Mouse (Mus musculus) ES-Bruce4 (cell line): ENCODE data around the gene Acta2. TPM values are rescaled to one million over a fixed set of nuclear protein-coding genes. Genes with fewer than 3 reads are reported as not detected.

Source experiments
- H3K27ac ChIP-seq: 2 replicates; pipeline ENCODE4 v1.5.1; 2012; ENCODE audit warnings: low read length, inconsistent platforms; ENCODE audit not compliant: insufficient read depth
- H3K27me3 ChIP-seq: 2 replicates; pipeline ENCODE4 v1.6.1; 2012; ENCODE audit warnings: mild to moderate bottlenecking, low read length, inconsistent platforms; ENCODE audit not compliant: control insufficient read depth, poor library complexity, insufficient read depth, severe bottlenecking
- H3K36me3 ChIP-seq: 2 replicates; pipeline ENCODE4 v1.6.1; 2012; ENCODE audit warnings: inconsistent platforms, mild to moderate bottlenecking, low read length, moderate library complexity; ENCODE audit not compliant: control insufficient read depth, poor library complexity, insufficient read depth, severe bottlenecking
- H3K4me1 ChIP-seq: one replicate; pipeline ENCODE4 v1.8.1; 2011; ENCODE audit warnings: low read length; ENCODE audit not compliant: control insufficient read depth, insufficient read depth
- H3K4me3 ChIP-seq: 2 replicates; pipeline ENCODE4 v1.5.1; 2011; ENCODE audit warnings: low read depth, mild to moderate bottlenecking, low read length
- H3K9ac ChIP-seq: 2 replicates; pipeline ENCODE4 v1.6.1; 2012; ENCODE audit warnings: low read depth, mild to moderate bottlenecking, inconsistent platforms; ENCODE audit not compliant: poor library complexity, severe bottlenecking
- H3K9me3 ChIP-seq: replicated peaks from 2 replicates; pipeline ENCODE4 v1.6.1; 2012; ENCODE audit warnings: mild to moderate bottlenecking, low read length, inconsistent platforms; ENCODE audit not compliant: control insufficient read depth, poor library complexity, insufficient read depth, severe bottlenecking
- CTCF ChIP-seq: IDR thresholded peaks from one replicate; pipeline ENCODE4 v1.8.1; 2011; ENCODE audit warnings: low read depth, low read length
- EP300 ChIP-seq: IDR thresholded peaks from 2 replicates; pipeline ENCODE4 v1.6.1; 2011; ENCODE audit warnings: low read depth, low read length; ENCODE audit not compliant: insufficient read depth
- POLR2A ChIP-seq: IDR thresholded peaks from one replicate; pipeline ENCODE4 v1.8.1; 2011; ENCODE audit warnings: low read length; ENCODE audit not compliant: insufficient read depth
- polyA plus RNA-seq: library from polyadenylated mRNA; stranded (reverse); fragments of >200 nt; gene quantifications from 2 replicates; pipeline ENCODE4 v1.2.4, GENCODE M21; 2011; ENCODE audit warnings: low read depth; ENCODE audit not compliant: missing spikeins, insufficient read depth, insufficient read length

The Acta2 gene
- polyA plus RNA-seq, 1 experiment = 44.1 TPM

DNA sequence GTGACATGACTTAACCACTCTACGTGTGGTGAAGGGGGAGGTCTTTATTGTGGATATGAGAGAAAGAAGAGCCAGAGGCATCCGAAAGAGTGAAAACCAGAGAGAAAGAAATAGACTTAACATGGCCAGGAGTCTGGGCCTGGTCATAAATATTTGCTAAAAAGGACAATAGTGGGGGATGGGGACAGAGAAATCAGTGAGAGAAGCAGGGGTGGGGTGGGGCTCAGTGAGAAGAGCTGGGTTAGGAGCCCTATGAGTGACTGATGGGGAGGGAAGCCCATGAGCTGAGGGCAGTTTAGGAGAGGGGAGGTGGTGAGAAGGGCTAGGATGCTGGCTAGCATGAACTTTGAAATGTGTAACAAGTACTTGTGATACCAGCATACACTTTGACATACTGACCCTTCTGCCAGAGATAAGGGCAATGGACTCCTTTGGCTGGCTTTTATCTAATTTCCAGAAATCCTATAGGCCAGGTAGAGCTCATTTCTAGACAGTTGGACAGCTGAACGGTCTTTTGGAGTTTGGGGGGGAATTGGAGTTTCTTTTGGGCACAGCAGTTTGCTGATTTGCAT lies 38.1 kb upstream of the Acta2 start:
- TF ChIP-seq EP300 (no peak), CTCF (no peak), POLR2A (no peak)
- Histone ChIP-seq H3K4me1 (no peaks in the 10 kb centered on the region), H3K27ac (no peak overlapping the region), H3K9me3 (no peaks in the 10 kb centered on the region), H3K4me3 (no peak overlapping the region), H3K36me3 (no peaks in the 10 kb centered on the region), H3K9ac (no peak overlapping the region), H3K27me3 (0 out of 2 replicates have a peak, but pooled peaks cover 1% of the 10 kb centered on the region)

DNA sequence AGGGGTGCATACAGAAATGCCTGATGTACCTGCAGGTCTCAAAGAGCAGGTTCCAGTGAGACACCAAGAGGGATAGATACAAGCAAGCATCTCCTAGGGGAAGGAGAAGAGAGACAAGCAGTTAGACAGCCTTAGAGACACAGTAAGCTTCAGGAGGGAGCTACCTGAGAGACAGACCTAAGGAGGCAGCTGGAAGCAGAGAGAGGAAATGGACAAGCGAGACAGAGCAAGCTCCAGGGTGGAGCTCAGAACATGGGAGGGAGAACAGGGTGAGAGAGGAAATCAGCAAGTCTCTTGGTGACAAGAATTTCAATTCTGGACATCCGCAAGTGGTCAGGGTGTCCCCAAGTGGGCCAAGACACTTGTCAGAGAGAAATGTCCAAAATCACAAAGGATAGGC lies 37.3 kb upstream of the Acta2 start:
- TF ChIP-seq POLR2A (no peak), EP300 (no peak)
- Histone ChIP-seq H3K27me3 (0 out of 2 replicates have a peak, but pooled peaks cover 1% of the 10 kb centered on the region), H3K4me1 (no peaks in the 10 kb centered on the region), H3K9ac (no peak overlapping the region), H3K9me3 (no peaks in the 10 kb centered on the region), H3K4me3 (no peak overlapping the region), H3K27ac (no peak overlapping the region), H3K36me3 (no peaks in the 10 kb centered on the region)

DNA sequence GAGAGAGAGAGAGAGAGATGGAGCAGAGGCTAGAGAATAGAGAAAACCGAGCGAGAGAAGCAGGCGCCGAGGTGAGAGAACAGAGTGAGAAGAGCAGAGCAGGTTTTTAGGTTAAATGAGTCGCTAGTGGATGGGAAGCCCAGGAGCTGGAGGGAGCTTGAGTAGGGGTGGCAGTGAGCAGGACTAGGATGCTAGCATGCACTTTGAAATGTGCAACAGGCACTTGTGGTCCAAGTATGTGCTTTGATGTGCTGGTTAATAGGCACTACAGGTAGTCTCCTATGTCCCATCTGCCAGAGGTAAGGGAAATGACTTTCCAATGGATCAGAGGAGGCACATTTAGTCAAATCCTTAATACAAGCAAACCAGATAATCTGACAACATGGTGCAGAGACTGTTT lies 36.6 kb upstream of the Acta2 start:
- no peak for TF ChIP-seq EP300
- TF ChIP-seq POLR2A = no peak
- no peak for TF ChIP-seq CTCF

DNA sequence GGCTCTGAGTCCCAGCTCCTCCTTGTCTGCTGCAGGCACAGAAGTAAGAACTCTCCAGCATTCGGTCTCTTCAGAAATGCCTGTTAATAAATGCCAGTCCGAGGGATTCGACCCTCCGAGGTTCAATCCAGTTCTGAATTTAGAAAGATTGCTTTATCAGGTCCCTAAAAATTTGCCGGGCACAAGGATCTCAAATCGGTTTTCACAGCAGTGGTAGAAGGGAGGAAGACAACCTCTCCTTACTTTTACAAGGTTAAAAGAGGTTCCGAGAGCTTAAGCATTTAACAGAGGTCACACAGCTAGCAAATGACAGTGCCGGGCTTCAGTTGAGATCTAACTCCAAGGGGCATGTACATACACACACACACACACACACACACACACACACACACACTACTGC lies 36.0 kb upstream of the Acta2 start:
- Histone ChIP-seq H3K4me1 (no peaks in the 10 kb centered on the region), H3K27ac (no peak overlapping the region), H3K9ac (0 out of 2 replicates have a peak overlapping the region, but pooled peaks have one; percentile 41), H3K9me3 (no peaks in the 10 kb centered on the region), H3K36me3 (no peaks in the 10 kb centered on the region), H3K27me3 (0 out of 2 replicates have a peak, but pooled peaks cover 1% of the 10 kb centered on the region), H3K4me3 (no peak overlapping the region)
- TF ChIP-seq EP300 (no peak), CTCF (no peak), POLR2A (no peak)

More for the DNA sequence above, 36.6 kb upstream of the Acta2 start:
- Histone ChIP-seq H3K4me3 (no peak overlapping the region), H3K36me3 (no peaks in the 10 kb centered on the region), H3K27ac (no peak overlapping the region), H3K4me1 (no peaks in the 10 kb centered on the region), H3K27me3 (0 out of 2 replicates have a peak, but pooled peaks cover 1% of the 10 kb centered on the region), H3K9ac (no peak overlapping the region), H3K9me3 (no peaks in the 10 kb centered on the region)

DNA sequence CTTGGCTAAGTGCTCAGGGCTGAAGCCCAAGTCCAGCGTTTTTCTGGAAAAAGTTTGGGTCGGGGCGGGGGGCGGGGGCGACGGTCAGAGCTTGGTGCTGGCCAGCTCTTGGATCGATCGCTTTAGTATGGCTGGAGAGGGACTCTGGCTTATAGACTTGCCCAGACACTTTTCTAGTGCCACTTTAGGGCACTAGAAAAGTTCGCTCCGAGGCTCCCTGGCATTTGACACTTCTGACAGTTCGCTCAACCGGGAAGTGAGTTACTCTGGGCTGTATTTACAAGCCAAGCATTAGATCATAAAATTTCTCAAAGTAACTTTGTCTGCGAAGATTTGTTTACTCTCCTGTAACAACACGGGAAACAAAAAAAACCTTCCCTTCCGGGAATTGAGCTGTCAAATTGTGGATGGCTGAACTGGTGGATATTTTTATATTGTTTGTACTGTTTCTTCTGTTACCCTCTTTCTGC lies 35.5 kb upstream of the Acta2 start:
- Histone ChIP-seq H3K36me3 (no peaks in the 10 kb centered on the region), H3K9ac (peak overlapping the region; percentile 41; the same call in 1 of the 2 replicates), H3K9me3 (no peaks in the 10 kb centered on the region), H3K27me3 (0 out of 2 replicates have a peak, but pooled peaks cover 1% of the 10 kb centered on the region), H3K27ac (no peak overlapping the region), H3K4me3 (peak overlapping the region; percentile 26), H3K4me1 (no peaks in the 10 kb centered on the region)
- TF ChIP-seq POLR2A (no peak), CTCF (no peak), EP300 (no peak)

DNA sequence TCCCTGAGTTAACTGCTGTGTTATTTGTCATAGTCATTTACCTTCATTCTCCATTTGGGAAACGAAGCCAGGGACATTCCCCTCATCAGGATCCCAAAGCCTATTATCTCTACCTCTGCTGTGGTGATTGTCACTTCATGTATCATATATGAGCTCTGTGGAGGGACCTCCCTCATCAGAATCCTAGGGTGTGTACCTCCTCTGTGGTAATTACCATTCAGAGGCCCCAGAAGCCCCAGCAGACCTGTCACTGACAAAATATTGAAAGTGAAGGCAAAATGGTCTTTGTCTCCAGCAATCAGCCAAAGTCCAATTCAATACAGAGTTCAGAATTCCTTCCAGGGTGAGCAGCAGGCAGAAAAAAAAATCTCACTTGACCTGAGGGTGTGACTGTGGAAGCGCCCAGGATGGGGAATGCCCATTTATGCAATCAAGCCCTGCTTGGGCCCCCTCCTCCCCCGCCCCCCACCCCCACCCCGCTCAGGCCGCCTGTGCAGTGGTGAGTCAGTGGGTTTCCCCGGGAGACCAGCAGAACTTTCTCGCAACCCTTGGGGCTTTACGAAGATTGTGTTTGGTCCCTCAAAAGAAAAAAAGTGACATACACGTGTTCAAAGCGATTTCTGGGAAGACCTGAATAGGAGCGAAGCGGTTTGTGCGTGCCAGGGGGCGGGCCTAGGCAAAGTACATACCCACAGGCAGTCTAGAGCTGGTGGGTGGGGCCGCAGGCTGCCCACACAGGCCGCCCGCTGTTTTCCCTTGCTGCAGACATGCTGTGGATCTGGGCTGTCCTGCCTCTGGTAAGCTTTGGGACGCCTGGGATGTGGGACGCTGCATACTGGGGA lies 34.8 kb upstream of the Acta2 start, which contains the start of gene Fas:
Gene Fas, plus strand, starts transcription at position 719 of the 842 bp plus-strand sequence.
- Histone ChIP-seq H3K36me3 (no peaks in the 10 kb centered on the region), H3K27ac (no peak within 1 kb of the TSS)
- no peak for TF ChIP-seq POLR2A
- no peak for TF ChIP-seq CTCF

More for the DNA sequence above, 34.8 kb upstream of the Acta2 start, which contains the start of gene Fas:
- Histone ChIP-seq H3K27me3 (0 out of 2 replicates have a peak, but pooled peaks cover 1% of the 10 kb centered on the region), H3K9ac (peak within 1 kb of the TSS; percentile 41; the same call in 1 of the 2 replicates), H3K9me3 (no peaks in the 10 kb centered on the region), H3K4me1 (no peaks in the 10 kb centered on the region), H3K4me3 (peak within 1 kb of the TSS; percentile 26)
